Mouse (Mus musculus) layer of hippocampus, adult 9-10 months (tissue): ENCODE results near the gene Pold1.

Source experiments
- DNase-seq: peaks from one replicate; pipeline ENCODE4 v3.0.0; 2022; ENCODE audit warnings: low spot score

Gene Pold1

GRCm38 (mm10) chr7:44485572-44486195 is 63.0 kb downstream of the Pold1 start:
- no peak for DNase-seq

GRCm38 (mm10) chr7:44484841-44485571 is 63.6 kb downstream of the Pold1 start:
- DNase-seq = peak; percentile 79

- no peak for DNase-seq
These were observed 64.5 kb downstream of the Pold1 start for GRCm38 (mm10) chr7:44484109-44484508.

GRCm38 (mm10) chr7:44482836-44483435 is 65.7 kb downstream of the Pold1 start:
- DNase-seq = no peak
